Mouse (Mus musculus) macrophage (primary cell): ENCODE results near the gene Grtp1. TPM values are rescaled to one million over a fixed set of nuclear protein-coding genes. Genes with fewer than 3 reads are reported as not detected.

Experiments used
- H3K27ac ChIP-seq: fragments of 350-480 bp; formaldehyde crosslinking; 2 replicates; pipeline ENCODE4 v1.9.0; 2021
- H3K36me3 ChIP-seq: fragments of 350-480 bp; formaldehyde crosslinking; 2 replicates; pipeline ENCODE4 v1.9.0; 2021; ENCODE audit errors: inconsistent target
- H3K4me3 ChIP-seq: fragments of 350-480 bp; formaldehyde crosslinking; 2 replicates; pipeline ENCODE4 v1.9.0; 2021; ENCODE audit errors: inconsistent target
- H3K79me2 ChIP-seq: fragments of 350-480 bp; formaldehyde crosslinking; 2 replicates; pipeline ENCODE4 v1.9.0; 2021; ENCODE audit errors: inconsistent target
- WGBS: methylation state at CpG from one replicate; pipeline ENCODE4 v1.1.7; 2026; ENCODE audit warnings: inconsistent platforms; ENCODE audit not compliant: missing documents; 5-methylcytosine and 5-hydroxymethylcytosine counted together
- polyA plus RNA-seq: library from polyadenylated mRNA; stranded (reverse); fragments of 250-400 nt; gene quantifications from 3 replicates; pipeline ENCODE4 v1.2.4, GENCODE M21; 2018; ENCODE audit warnings: inconsistent platforms

Gene Grtp1
- polyA plus RNA-seq, 1 experiment from 2014 or later, result 0.34 TPM

GRCm38 (mm10) chr8:13174811-13175210, 25.6 kb downstream of the Grtp1 start:
- H3K36me3 ChIP-seq, result peaks cover 68% of the 10 kb centered on the region
- WGBS, result 86% methylated on average over 4 of the region's 4 CpGs

GRCm38 (mm10) chr8:13174305-13174704, 26.1 kb downstream of the Grtp1 start:
- H3K79me2 ChIP-seq, result peaks cover 36% of the 10 kb centered on the region
- peaks cover 73% of the 10 kb centered on the region for H3K36me3 ChIP-seq
- no peak overlapping the region for H3K4me3 ChIP-seq
- 93% methylated on average over 3 of the region's 4 CpGs for WGBS
- no peak overlapping the region for H3K27ac ChIP-seq

More at GRCm38 (mm10) chr8:13174811-13175210, 25.6 kb downstream of the Grtp1 start:
- Histone ChIP-seq H3K27ac (no peak overlapping the region), H3K79me2 (peaks cover 30% of the 10 kb centered on the region), H3K4me3 (no peak overlapping the region)

GRCm38 (mm10) chr8:13170510-13170909, 29.9 kb downstream of the Grtp1 start:
- peaks cover 100% of the 10 kb centered on the region for H3K36me3 ChIP-seq
- H3K79me2 ChIP-seq, result peaks cover 73% of the 10 kb centered on the region
- no peak overlapping the region for H3K4me3 ChIP-seq
- WGBS, result 33% methylated on average over 1 of the region's 1 CpGs
- H3K27ac ChIP-seq, result no peak overlapping the region

GRCm38 (mm10) chr8:13164361-13164760, 36.1 kb downstream of the Grtp1 start:
- Histone ChIP-seq H3K36me3 (peaks cover 40% of the 10 kb centered on the region), H3K4me3 (no peak overlapping the region), H3K79me2 (peaks cover 100% of the 10 kb centered on the region), H3K27ac (no peak overlapping the region)
- WGBS, result 88% methylated on average over 5 of the region's 5 CpGs

GRCm38 (mm10) chr8:13163563-13163962, 36.9 kb downstream of the Grtp1 start:
- 64% methylated on average over 1 of the region's 1 CpGs for WGBS
- H3K79me2 ChIP-seq, result peaks cover 92% of the 10 kb centered on the region
- no peak overlapping the region for H3K4me3 ChIP-seq
- H3K27ac ChIP-seq, result no peak overlapping the region
- H3K36me3 ChIP-seq, result peaks cover 32% of the 10 kb centered on the region

GRCm38 (mm10) chr8:13162098-13162497, 38.3 kb downstream of the Grtp1 start:
- H3K4me3 ChIP-seq, result peak overlapping the region; percentile 90; the same call in 1 of the 2 replicates
- 49% methylated on average over 6 of the region's 6 CpGs for WGBS
- peak overlapping the region; percentile 92; the same call in 1 of the 2 replicates for H3K27ac ChIP-seq
- H3K36me3 ChIP-seq, result peaks cover 18% of the 10 kb centered on the region; the same call in 1 of the 2 replicates
- peaks cover 77% of the 10 kb centered on the region for H3K79me2 ChIP-seq

- Histone ChIP-seq H3K4me3 (peak overlapping the region; percentile 90), H3K79me2 (peaks cover 63% of the 10 kb centered on the region), H3K27ac (peak overlapping the region; percentile 92), H3K36me3 (peaks cover 3% of the 10 kb centered on the region; the same call in 1 of the 2 replicates)
- WGBS, result 24% methylated on average over 3 of the region's 3 CpGs
Measured at GRCm38 (mm10) chr8:13160691-13161090, 39.7 kb downstream of the Grtp1 start.

- 2% methylated on average over 18 of the region's 49 CpGs for WGBS
- peak overlapping the region; percentile 90 for H3K4me3 ChIP-seq
- H3K79me2 ChIP-seq, result peaks cover 51% of the 10 kb centered on the region
- H3K36me3 ChIP-seq, result no peaks in the 10 kb centered on the region
- peak overlapping the region; percentile 92 for H3K27ac ChIP-seq
Measured at GRCm38 (mm10) chr8:13159377-13159881, 41.0 kb downstream of the Grtp1 start.

GRCm38 (mm10) chr8:13158718-13159376, 41.6 kb downstream of the Grtp1 start, which contains the start of gene Lamp1:
TSS of gene Lamp1 (plus strand) at chr8:13159161.
- Histone ChIP-seq H3K27ac (peak within 1 kb of the TSS; percentile 93), H3K36me3 (no peaks in the 10 kb centered on the region), H3K4me3 (peak within 1 kb of the TSS; percentile 90), H3K79me2 (peaks cover 45% of the 10 kb centered on the region)
- 2% methylated on average over 25 of the region's 50 CpGs for WGBS

- 89% methylated on average over 12 of the region's 12 CpGs for WGBS
- no peak overlapping the region for H3K4me3 ChIP-seq
- peaks cover 27% of the 10 kb centered on the region for H3K79me2 ChIP-seq
- no peaks in the 10 kb centered on the region for H3K36me3 ChIP-seq
- H3K27ac ChIP-seq, result peak overlapping the region; percentile 93
Measured at GRCm38 (mm10) chr8:13156327-13157097, 43.9 kb downstream of the Grtp1 start.

GRCm38 (mm10) chr8:13155358-13155757, 45.1 kb downstream of the Grtp1 start:
- H3K27ac ChIP-seq, result peak overlapping the region; percentile 93
- H3K4me3 ChIP-seq, result no peak overlapping the region; the same call in 1 of the 2 replicates
- no peaks in the 10 kb centered on the region for H3K36me3 ChIP-seq
- WGBS, result 12% methylated on average over 9 of the region's 9 CpGs
- peaks cover 16% of the 10 kb centered on the region for H3K79me2 ChIP-seq

GRCm38 (mm10) chr8:13154099-13154498, 46.3 kb downstream of the Grtp1 start:
- peak overlapping the region; percentile 93 for H3K27ac ChIP-seq
- H3K79me2 ChIP-seq, result peaks cover 6% of the 10 kb centered on the region; the same call in 1 of the 2 replicates
- peaks cover 2% of the 10 kb centered on the region; the same call in 1 of the 2 replicates for H3K36me3 ChIP-seq
- H3K4me3 ChIP-seq, result no peak overlapping the region
- 88% methylated on average over 9 of the region's 9 CpGs for WGBS

GRCm38 (mm10) chr8:13150929-13151328, 49.5 kb downstream of the Grtp1 start:
- 100% methylated on average over 2 of the region's 2 CpGs for WGBS
- peaks cover 6% of the 10 kb centered on the region; the same call in 1 of the 2 replicates for H3K79me2 ChIP-seq
- no peak overlapping the region for H3K27ac ChIP-seq
- H3K36me3 ChIP-seq, result peaks cover 27% of the 10 kb centered on the region; the same call in 1 of the 2 replicates
- H3K4me3 ChIP-seq, result no peak overlapping the region

GRCm38 (mm10) chr8:13149866-13150265, 50.6 kb downstream of the Grtp1 start:
- peaks cover 6% of the 10 kb centered on the region; the same call in 1 of the 2 replicates for H3K79me2 ChIP-seq
- no peak overlapping the region for H3K4me3 ChIP-seq
- H3K27ac ChIP-seq, result no peak overlapping the region
- WGBS, result 98% methylated on average over 5 of the region's 5 CpGs
- H3K36me3 ChIP-seq, result peaks cover 38% of the 10 kb centered on the region; the same call in 1 of the 2 replicates
